Mouse (Mus musculus): ENCODE data around the gene Tapbpl.

DNA sequence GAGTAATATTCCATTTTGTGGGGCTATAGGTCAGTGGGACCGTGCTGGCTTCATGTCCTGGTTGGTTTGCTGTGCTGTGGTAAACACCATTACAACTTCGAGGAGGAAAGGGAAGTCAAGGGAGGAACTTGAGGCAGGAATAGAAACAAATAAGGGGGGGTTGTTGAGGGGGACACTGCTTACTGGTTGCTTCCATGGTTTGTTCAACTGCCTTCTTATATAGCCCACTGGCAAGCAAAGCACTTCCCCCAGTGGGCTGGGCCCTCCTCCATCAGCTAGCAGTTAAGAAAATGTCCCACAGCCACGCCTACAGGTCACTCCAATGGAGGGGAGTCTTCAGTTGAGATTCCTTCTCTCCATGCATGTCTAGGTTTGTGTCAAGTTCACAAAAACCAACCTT lies 20.6 kb upstream of the Tapbpl start:
- no peak for TF ChIP-seq POLR2A (IDR thresholded peaks at IDR 0.05; ENCODE audit: borderline replicate concordance, insufficient read depth, low read length)
- TF ChIP-seq CTCF (IDR thresholded peaks at IDR 0.05; ENCODE audit: borderline replicate concordance, insufficient read depth, low read depth, low read length): no peak
